Mouse (Mus musculus): ENCODE measurements around the gene Galnt4. TPM values are rescaled to one million over a fixed set of nuclear protein-coding genes. Genes with fewer than 3 reads are reported as not detected.

Gene Galnt4
- 1.7 TPM for polyA plus RNA-seq (2015; fragmentation: Illumina TruSeq; extraction: RNeasy Lipid Tissue Mini Kit (QIAGEN cat#74804); ENCODE audit: low read depth, low replicate concordance)

DNA sequence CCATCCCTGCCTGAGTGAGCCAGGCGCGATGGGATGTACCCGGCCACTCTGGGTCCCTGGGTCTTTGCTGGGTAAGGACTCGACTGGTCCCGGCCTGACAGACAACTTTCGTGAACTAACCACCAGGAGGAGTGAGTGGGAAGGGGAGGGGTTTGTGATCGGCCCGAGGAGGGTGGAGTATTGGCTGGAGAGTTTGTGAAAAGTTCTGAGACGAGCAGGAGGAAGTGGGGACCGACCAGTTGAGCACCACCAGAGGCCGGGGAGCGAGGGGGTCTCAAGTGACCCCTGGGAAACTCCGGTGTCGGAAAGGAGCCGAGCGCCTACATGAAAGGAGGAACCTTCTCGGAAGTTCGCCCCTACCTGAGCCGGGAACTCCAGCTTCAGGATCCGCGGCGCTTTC lies at the start of gene Galnt4:
Gene Galnt4, plus strand, starts transcription at position 196 of the 400 bp plus-strand sequence.

DNA sequence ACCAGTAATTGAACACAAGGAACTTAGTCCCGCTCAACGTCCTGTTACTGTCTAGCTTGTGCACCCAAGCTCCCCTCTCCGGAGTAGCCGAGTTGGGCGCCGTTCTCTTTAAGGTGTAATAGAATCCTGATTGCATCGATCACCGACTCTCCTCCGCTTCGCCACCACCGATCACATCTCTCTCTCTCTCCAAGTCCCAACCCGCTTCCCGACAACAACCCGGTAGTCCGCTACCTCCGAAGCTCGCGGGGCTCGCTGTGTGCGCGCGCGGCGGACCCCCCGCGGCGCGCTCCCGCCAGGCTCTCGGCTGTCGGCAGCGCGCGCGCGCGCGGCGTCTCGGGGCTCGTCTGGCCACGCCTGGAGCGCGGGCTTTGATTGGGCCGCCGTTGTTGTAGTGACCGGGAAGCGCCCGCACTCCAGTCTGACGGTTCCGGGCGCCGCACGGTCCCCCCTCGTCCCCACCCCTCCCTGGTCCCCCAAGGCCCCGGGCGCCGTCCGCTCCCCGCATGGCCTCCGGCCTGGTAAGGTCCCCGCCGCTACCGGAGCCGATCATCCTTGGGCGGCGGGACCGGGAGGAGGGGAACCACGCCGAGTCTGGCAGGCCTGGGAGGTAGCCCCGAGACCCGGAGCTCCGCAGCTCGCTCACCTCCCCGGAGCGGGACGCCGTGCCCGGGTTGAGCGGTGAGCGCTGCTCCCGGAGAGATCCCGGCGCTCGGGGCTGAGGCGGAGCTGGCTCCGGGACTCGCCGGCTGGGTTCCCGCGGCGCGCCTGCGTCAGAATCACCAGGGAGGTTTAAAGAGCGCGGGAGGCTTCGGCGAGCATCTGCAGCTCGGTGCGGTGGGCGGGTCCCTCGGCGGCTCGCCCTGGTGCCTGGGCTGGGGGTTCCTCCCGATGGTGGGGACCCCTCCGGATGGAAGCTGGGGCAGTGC lies 992 bp upstream of the Galnt4 start, which contains the start of gene Poc1b:
Gene Poc1b, plus strand, starts transcription at position 334 of the 929 bp plus-strand sequence.

DNA sequence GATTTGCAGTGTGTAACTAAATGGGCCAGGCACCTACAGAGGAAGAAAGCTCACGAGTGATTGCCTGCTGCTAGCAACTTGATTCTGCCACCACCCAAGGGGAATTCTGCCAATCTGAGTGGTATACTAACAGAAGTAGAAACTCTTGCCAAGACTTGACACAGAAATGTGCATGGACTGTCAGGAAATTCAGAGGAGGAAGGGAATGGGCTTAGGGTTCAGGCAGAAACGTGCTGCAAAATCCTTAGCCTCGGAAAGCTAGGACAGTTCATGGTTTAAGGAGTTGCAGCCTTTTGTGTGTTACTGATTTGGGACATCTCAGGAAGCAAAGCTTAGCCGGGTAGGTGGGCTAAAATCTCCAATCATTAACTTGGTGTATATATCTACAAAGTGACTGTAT lies 18.3 kb downstream of the Galnt4 start, which contains the start of gene Phxr2:
Gene Phxr2, minus strand, starts transcription at position 101 of the 400 bp plus-strand sequence.

Other genes with a start within 250 kb of the Galnt4 start
- 412 TPM for gene Atp2b1, start 193.8 kb upstream of the Galnt4 start, polyA plus RNA-seq (2015; fragmentation: Illumina TruSeq; extraction: RNeasy Lipid Tissue Mini Kit (QIAGEN cat#74804); ENCODE audit: low read depth, low replicate concordance)
- gene Poc1b, start 1.1 kb upstream of the Galnt4 start, polyA plus RNA-seq (2015; fragmentation: Illumina TruSeq; extraction: RNeasy Lipid Tissue Mini Kit (QIAGEN cat#74804); ENCODE audit: low read depth, low replicate concordance) = 4.6 TPM
- not detected for gene Phxr2, start 18.2 kb downstream of the Galnt4 start, polyA plus RNA-seq (2015; fragmentation: Illumina TruSeq; extraction: RNeasy Lipid Tissue Mini Kit (QIAGEN cat#74804); ENCODE audit: low read depth, low replicate concordance)
- gene Dusp6, start 155.1 kb downstream of the Galnt4 start, polyA plus RNA-seq (2015; fragmentation: Illumina TruSeq; extraction: RNeasy Lipid Tissue Mini Kit (QIAGEN cat#74804); ENCODE audit: low read depth, low replicate concordance) = 92.1 TPM